ENCODE assay signal across 9 mouse cellular contexts in genomic region chr4:132930784-132931183, GRCm38 (mm10). TPM values are rescaled to one million over a fixed set of nuclear protein-coding genes. Genes with fewer than 3 reads are reported as not detected.
A peak's percentile ranks its signal among the peaks of the same experiment; 100 is the strongest.
DNase-seq lines count a peak whose midpoint lies in the region; ATAC-seq lines count a peak whose summit lies in the region.
"Had no signal": no experiment of that assay in that cellular context is flagged by ENCODE, and none has a peak within 500 bp of the region (broad histone marks: within the 10 kb centered on the region; RNA-seq: fewer than 3 reads in every experiment).

No protein-coding gene starts in this region.

- no peaks in the 10 kb centered on the region; the same call in 1 of the 2 replicates for H3K4me1 ChIP-seq in limb, embryonic 11.5 days (ENCODE audit: control insufficient read depth, insufficient read depth, low read length)
- H3K4me1 ChIP-seq in limb, embryonic 10.5 days: peaks cover 11% of the 10 kb centered on the region
- H3K4me1 ChIP-seq in embryonic facial prominence, embryonic 14.5 days (ENCODE audit: control insufficient read depth, insufficient read depth, low read length): no peaks in the 10 kb centered on the region

- no peak overlapping the region for H3K4me2 ChIP-seq in limb, embryonic 11.5 days (ENCODE audit: low read depth, severe bottlenecking)
- no peak overlapping the region for H3K4me2 ChIP-seq in embryonic facial prominence, embryonic 14.5 days (ENCODE audit: low read depth, low read length)

- no peak overlapping the region for H3K9ac ChIP-seq in limb, embryonic 11.5 days (ENCODE audit: low read length)
- no peak overlapping the region for H3K9ac ChIP-seq in embryonic facial prominence, embryonic 14.5 days (ENCODE audit: low read depth, low read length)

- WGBS in limb, embryonic 11.5 days: 11% methylated on average over 8 of the region's 8 CpGs
- WGBS in limb, embryonic 10.5 days: 7% methylated on average over 8 of the region's 8 CpGs
- 7% methylated on average over 8 of the region's 8 CpGs for WGBS in embryonic facial prominence, embryonic 14.5 days

- DNase-seq in cerebellum, adult 18-20 months: peak; percentile 63 to 72
- DNase-seq in cerebellum, adult 11-12 months: no peak
- peak; percentile 61 for DNase-seq in limb, embryonic 11.5 days (ENCODE audit: low spot score)
- DNase-seq in limb, embryonic 10.5 days (ENCODE audit: low spot score): no peak
- DNase-seq in adrenal gland, postnatal 10 days: peak; percentile 74
- peak; percentile 57 for DNase-seq in embryonic facial prominence, embryonic 14.5 days (ENCODE audit: low spot score)
- DNase-seq in thymus, postnatal 25 days: peak; percentile 63

- no peak overlapping the region for H3K27ac ChIP-seq in limb, embryonic 11.5 days (replicated peaks; ENCODE audit: low read depth, low read length)
- no peak overlapping the region for H3K27ac ChIP-seq in limb, embryonic 10.5 days
- no peak overlapping the region for H3K27ac ChIP-seq in embryonic facial prominence, embryonic 14.5 days (replicated peaks; ENCODE audit: low read depth, low read length)

- no peak for ATAC-seq in limb, embryonic 11.5 days (ENCODE audit: insufficient number of reproducible peaks, low FRiP score, low TSS enrichment, low read depth)
- no peak for ATAC-seq in embryonic facial prominence, embryonic 14.5 days (ENCODE audit: low read depth)
- ATAC-seq in megakaryocyte, adult 5-6 weeks (ENCODE audit: poor library complexity, severe bottlenecking): peak; percentile 77

- H3K36me3 ChIP-seq in limb, embryonic 11.5 days (ENCODE audit: control insufficient read depth, insufficient read depth, low read length): no peaks in the 10 kb centered on the region
- H3K36me3 ChIP-seq in limb, embryonic 10.5 days: no peaks in the 10 kb centered on the region
- no peaks in the 10 kb centered on the region for H3K36me3 ChIP-seq in embryonic facial prominence, embryonic 14.5 days (ENCODE audit: control insufficient read depth, insufficient read depth, low read length)

- no peaks in the 10 kb centered on the region for H3K27me3 ChIP-seq in limb, embryonic 11.5 days (ENCODE audit: control insufficient read depth, insufficient read depth, low read length)
- no peaks in the 10 kb centered on the region for H3K27me3 ChIP-seq in limb, embryonic 10.5 days (ENCODE audit: low read depth, poor library complexity, severe bottlenecking)
- H3K27me3 ChIP-seq in embryonic facial prominence, embryonic 14.5 days (replicated peaks; ENCODE audit: control insufficient read depth, insufficient read depth, low read length): no peaks in the 10 kb centered on the region

- H3K4me3 ChIP-seq in limb, embryonic 11.5 days (ENCODE audit: low read depth, low read length): no peak overlapping the region
- no peak overlapping the region for H3K4me3 ChIP-seq in limb, embryonic 10.5 days
- no peak overlapping the region for H3K4me3 ChIP-seq in embryonic facial prominence, embryonic 14.5 days (ENCODE audit: low read depth, low read length)

- H3K9me3 ChIP-seq in limb, embryonic 11.5 days (ENCODE audit: control insufficient read depth, low read length): no peaks in the 10 kb centered on the region
- no peaks in the 10 kb centered on the region for H3K9me3 ChIP-seq in limb, embryonic 10.5 days (replicated peaks)
- H3K9me3 ChIP-seq in embryonic facial prominence, embryonic 14.5 days (ENCODE audit: control insufficient read depth, low read length): no peaks in the 10 kb centered on the region

RNA-seq across cellular contexts. Expression of gene Fam76a, which starts 8.4 kb away (rescaled TPM):
- 30.1 and 32.9 TPM in 2 replicates for polyA plus RNA-seq in limb, embryonic 11.5 days (2014; fragmentation: Nextera tagmentation; extraction: Ambion mirVana)
- 25.7 and 27.9 TPM in 2 replicates for polyA plus RNA-seq in limb, embryonic 10.5 days (2016; fragmentation: Nextera tagmentation; extraction: Ambion mirVana)
- 10 to 100 TPM; 36.9 to 37.0 TPM for total RNA-seq in adrenal gland, postnatal 10 days (2021)
- 47.3 and 54.4 TPM in 2 replicates for polyA plus RNA-seq in embryonic facial prominence, embryonic 14.5 days (2014; fragmentation: Nextera tagmentation; extraction: Ambion mirVana)
- total RNA-seq in megakaryocyte, adult 5-6 weeks (2015): 21.2 and 21.5 TPM in 2 replicates
- total RNA-seq in megakaryocyte, adult 5-6 weeks (2017): 43.2 and 66.3 TPM in 2 replicates

RNA-seq across cellular contexts. Expression of gene Fgr, which starts 43.1 kb away (rescaled TPM):
- polyA plus RNA-seq in limb, embryonic 11.5 days (2014; fragmentation: Nextera tagmentation; extraction: Ambion mirVana): 0.17 and 0.35 TPM in 2 replicates
- 0.19 and 0.33 TPM in 2 replicates for polyA plus RNA-seq in limb, embryonic 10.5 days (2016; fragmentation: Nextera tagmentation; extraction: Ambion mirVana)
- 1 to 10 TPM; 1.3 to 1.6 TPM for total RNA-seq in adrenal gland, postnatal 10 days (2021)
- polyA plus RNA-seq in embryonic facial prominence, embryonic 14.5 days (2014; fragmentation: Nextera tagmentation; extraction: Ambion mirVana): 0.48 and 0.85 TPM in 2 replicates
- 108 and 116 TPM in 2 replicates for total RNA-seq in megakaryocyte, adult 5-6 weeks (2015)
- total RNA-seq in megakaryocyte, adult 5-6 weeks (2017): 111 and 112 TPM in 2 replicates
- polyA plus RNA-seq: neural tube, embryonic 14.5 days had no signal

RNA-seq across cellular contexts. Expression of gene Stx12, which starts 46.5 kb away (rescaled TPM):
- 58.5 and 62.8 TPM in 2 replicates for polyA plus RNA-seq in limb, embryonic 11.5 days (2014; fragmentation: Nextera tagmentation; extraction: Ambion mirVana)
- polyA plus RNA-seq in limb, embryonic 10.5 days (2016; fragmentation: Nextera tagmentation; extraction: Ambion mirVana): 45.4 and 52.9 TPM in 2 replicates
- total RNA-seq in adrenal gland, postnatal 10 days (2021): 10 to 100 TPM; 52.0 to 53.2 TPM
- 69.2 and 73.2 TPM in 2 replicates for polyA plus RNA-seq in embryonic facial prominence, embryonic 14.5 days (2014; fragmentation: Nextera tagmentation; extraction: Ambion mirVana)
- 43.9 and 53.0 TPM in 2 replicates for total RNA-seq in megakaryocyte, adult 5-6 weeks (2015)
- 49.9 and 51.0 TPM in 2 replicates for total RNA-seq in megakaryocyte, adult 5-6 weeks (2017)

Comparison
In these comparisons a context has a peak if more than half of its experiments do, and no peak if none do; other contexts are left out.
1. DNase-seq: peak in cerebellum, adult 18-20 months (2 of 2), limb, embryonic 11.5 days (single experiment), adrenal gland, postnatal 10 days (single experiment), embryonic facial prominence, embryonic 14.5 days (single experiment) and thymus, postnatal 25 days (single experiment); none in cerebellum, adult 11-12 months (single experiment) and limb, embryonic 10.5 days (single experiment).